Mouse (Mus musculus) embryonic facial prominence, embryonic 12.5 days (tissue): ENCODE measurements at regions not wholly inside any gene's neighbourhood (a gene's known extent, or its start where the extent isn't known, plus 50 kb on each side); places are given as distances from the start of the nearest gene placed in this dataset.

ENCODE experiments used
- ATAC-seq: fragments of 200-750 bp; cut with Nextera tagmentation; 2 replicates; pipeline ENCODE4 v1.8.0; 2017; ENCODE audit not compliant: insufficient number of reproducible peaks, insufficient read depth, low FRiP score, low TSS enrichment
- H3K27ac ChIP-seq: fragments of 300-500 bp; sonication (generic); 2 replicates; pipeline ENCODE4 v1.5.1; 2016; ENCODE audit warnings: mild to moderate bottlenecking
- H3K27me3 ChIP-seq: fragments of 300-500 bp; sonication (generic); 2 replicates; pipeline ENCODE4 v1.6.1; 2016; ENCODE audit warnings: mild to moderate bottlenecking, moderate library complexity
- H3K36me3 ChIP-seq: fragments of 300-500 bp; sonication (generic); 2 replicates; pipeline ENCODE4 v1.6.1; 2016; ENCODE audit warnings: mild to moderate bottlenecking
- H3K4me1 ChIP-seq: fragments of 300-500 bp; sonication (generic); 2 replicates; pipeline ENCODE4 v1.6.1; 2016
- H3K4me2 ChIP-seq: fragments of 300-500 bp; sonication (generic); replicated peaks from 2 replicates; pipeline ENCODE4 v1.6.1; 2016; ENCODE audit warnings: mild to moderate bottlenecking, moderate library complexity
- H3K4me3 ChIP-seq: fragments of 300-500 bp; sonication (generic); 2 replicates; pipeline ENCODE4 v1.5.1; 2016; ENCODE audit warnings: mild to moderate bottlenecking
- H3K9ac ChIP-seq: fragments of 300-500 bp; sonication (generic); 2 replicates; pipeline ENCODE4 v1.6.1; 2016; ENCODE audit warnings: mild to moderate bottlenecking, moderate library complexity
- H3K9me3 ChIP-seq: fragments of 300-500 bp; sonication (generic); 2 replicates; pipeline ENCODE4 v1.6.1; 2016; ENCODE audit warnings: mild to moderate bottlenecking, moderate library complexity
- WGBS: fragments of 180-500 bp; shearing (Covaris S2); methylation state at CpG from one replicate; pipeline ENCODE4 v1.1.7; 2016; 5-methylcytosine and 5-hydroxymethylcytosine counted together

DNA sequence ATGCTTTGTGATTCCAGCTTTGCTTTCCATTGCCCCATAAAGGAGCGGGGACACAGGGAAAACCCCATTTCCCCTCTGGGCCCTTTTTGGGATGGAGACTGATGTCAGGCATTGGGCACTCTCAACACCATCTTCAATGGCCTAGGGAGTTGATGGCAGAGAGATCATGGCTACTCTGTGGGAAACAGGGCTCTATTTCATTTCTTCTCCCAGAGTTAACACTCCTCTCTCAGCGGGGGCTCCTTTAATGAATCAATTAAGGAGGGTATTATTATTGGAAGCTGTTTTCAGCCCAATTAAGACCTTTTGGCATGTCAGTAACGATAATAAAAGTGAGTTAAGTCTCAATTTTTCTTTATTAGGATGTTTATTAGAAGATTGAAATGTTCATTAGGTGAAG lies 250.4 kb downstream of the Sec16b start:
- H3K9ac ChIP-seq: no peak overlapping the region
- H3K4me1 ChIP-seq: no peaks in the 10 kb centered on the region
- H3K4me2 ChIP-seq: no peak overlapping the region
- ATAC-seq: no peak
- no peaks in the 10 kb centered on the region for H3K36me3 ChIP-seq
- no peaks in the 10 kb centered on the region for H3K27me3 ChIP-seq
- no peak overlapping the region for H3K4me3 ChIP-seq
- WGBS: 81% methylated on average over 3 of the region's 3 CpGs
- H3K27ac ChIP-seq: no peak overlapping the region
- no peaks in the 10 kb centered on the region for H3K9me3 ChIP-seq

DNA sequence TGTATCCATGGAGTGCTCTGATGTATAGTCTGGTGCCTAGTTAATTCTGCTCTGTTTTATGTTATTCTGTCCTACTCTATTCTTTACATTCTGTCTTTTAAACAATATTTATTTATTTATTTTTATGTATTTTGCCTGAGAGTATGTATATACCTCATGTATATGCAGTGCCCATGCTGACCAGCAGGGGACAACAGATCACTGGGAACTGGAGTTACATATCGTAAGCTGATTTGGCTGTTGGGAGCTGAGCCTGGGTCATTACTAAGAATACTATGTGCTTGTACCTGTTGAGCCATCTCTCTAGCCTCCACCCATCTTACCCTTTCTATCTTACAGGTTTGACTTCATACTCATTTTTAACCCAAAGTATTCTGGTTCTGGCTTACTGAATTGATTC lies 251.8 kb downstream of the Sec16b start:
- Histone ChIP-seq H3K9ac (no peak overlapping the region), H3K4me3 (no peak overlapping the region), H3K9me3 (no peaks in the 10 kb centered on the region), H3K4me1 (no peaks in the 10 kb centered on the region), H3K36me3 (no peaks in the 10 kb centered on the region), H3K27me3 (no peaks in the 10 kb centered on the region; the same call in 1 of the 2 replicates), H3K4me2 (no peak overlapping the region), H3K27ac (no peak overlapping the region)
- 89% methylated on average over 1 of the region's 1 CpGs for WGBS
- no peak for ATAC-seq

DNA sequence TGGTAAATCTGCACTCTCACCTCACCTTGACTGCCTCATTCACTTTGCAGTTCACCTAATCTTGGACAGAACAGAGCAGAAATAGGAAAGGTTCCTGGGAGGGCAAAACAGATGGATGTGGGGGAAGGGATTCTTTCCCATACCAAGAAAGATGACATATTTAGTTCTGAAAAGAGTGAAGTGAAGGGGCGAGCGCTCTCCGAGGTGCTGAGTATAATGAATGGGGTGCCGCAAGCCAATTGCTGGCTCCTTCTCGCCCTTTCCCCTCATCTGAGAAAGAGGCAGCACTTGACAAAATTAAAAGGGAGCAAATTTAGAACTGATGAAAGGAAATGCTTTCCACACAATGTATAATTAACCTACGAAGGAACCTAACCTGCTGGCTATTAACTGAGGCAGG lies 261.7 kb downstream of the Sec16b start:
- ATAC-seq: no peak
- Histone ChIP-seq H3K9me3 (no peaks in the 10 kb centered on the region), H3K4me2 (no peak overlapping the region), H3K27ac (no peak overlapping the region), H3K27me3 (no peaks in the 10 kb centered on the region), H3K9ac (no peak overlapping the region), H3K4me3 (no peak overlapping the region), H3K36me3 (no peaks in the 10 kb centered on the region), H3K4me1 (no peaks in the 10 kb centered on the region)
- WGBS: 32% methylated on average over 6 of the region's 6 CpGs

DNA sequence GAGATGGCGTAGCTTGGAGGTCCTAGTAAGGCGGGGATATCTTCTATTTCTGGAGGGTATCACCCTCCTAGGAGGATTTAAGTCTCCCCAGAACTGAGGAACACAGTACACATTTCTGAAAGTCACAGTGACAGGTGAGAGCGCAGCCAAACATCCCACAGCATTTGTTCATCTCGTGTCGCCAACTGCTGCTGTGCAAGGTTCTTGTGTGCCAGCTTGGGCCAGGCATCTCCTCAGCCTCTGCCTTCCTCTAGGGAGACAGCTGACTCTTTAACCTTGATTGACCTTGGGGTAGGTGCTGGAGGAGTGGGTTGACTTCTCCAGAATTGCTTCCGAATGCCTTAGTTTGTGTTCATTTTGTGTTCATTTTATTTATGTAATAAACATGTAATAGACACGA lies 291.2 kb downstream of the Sec16b start:
- no peak for ATAC-seq
- H3K4me2 ChIP-seq: no peak overlapping the region
- no peaks in the 10 kb centered on the region for H3K36me3 ChIP-seq
- no peaks in the 10 kb centered on the region for H3K27me3 ChIP-seq
- H3K9me3 ChIP-seq: no peaks in the 10 kb centered on the region
- WGBS: 92% methylated on average over 7 of the region's 7 CpGs
- no peak overlapping the region for H3K27ac ChIP-seq
- no peak overlapping the region for H3K9ac ChIP-seq
- no peak overlapping the region for H3K4me3 ChIP-seq
- no peaks in the 10 kb centered on the region for H3K4me1 ChIP-seq

DNA sequence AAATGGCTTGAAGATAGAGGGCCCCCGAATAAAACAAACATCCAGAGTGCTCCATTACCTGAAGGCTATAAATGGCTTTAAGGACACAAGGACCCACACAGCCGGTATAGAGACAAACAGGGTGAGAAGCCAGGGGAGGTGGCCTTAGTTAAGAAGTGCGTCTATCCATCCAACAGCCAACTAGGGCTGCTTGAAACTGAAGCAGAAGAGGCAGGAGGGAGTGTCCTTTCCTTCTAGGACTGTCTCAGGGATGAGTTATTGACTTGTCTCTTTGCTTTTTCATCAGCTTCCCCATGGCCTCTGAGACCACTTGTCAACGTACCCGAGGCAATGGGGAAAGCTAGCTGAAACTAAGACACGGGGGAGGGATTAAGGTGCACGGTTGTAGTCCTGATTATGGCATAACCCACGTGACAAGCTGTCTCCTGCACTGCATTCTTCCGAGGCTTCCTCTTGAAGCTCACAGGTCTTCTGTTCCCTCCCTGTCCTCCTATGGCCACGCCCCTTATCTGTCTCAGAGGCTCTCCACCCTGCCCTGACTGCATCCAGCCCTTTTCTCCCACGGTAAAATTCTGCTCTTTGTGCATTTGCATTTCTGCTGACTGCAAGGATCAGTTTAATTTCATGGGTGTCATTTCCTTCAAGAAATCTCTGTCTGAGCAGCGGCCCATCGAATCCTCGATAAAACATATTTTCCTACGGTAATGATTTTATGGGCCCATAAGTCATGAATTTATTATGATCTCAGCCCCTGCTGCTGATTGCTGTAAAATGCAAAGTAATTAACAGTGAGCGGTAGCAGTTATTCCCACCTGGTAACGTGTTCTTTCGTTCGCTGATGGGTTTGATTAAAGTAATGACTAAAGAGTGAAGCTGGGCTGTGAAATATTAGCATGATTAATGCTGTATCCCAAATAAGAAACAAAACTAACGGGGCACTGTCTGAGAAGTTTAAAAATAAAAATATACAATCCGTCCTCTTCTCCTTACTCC lies 292.3 kb downstream of the Sec16b start:
- Histone ChIP-seq H3K27me3 (no peaks in the 10 kb centered on the region), H3K9ac (no peak overlapping the region), H3K4me2 (no peak overlapping the region), H3K27ac (no peak overlapping the region), H3K4me1 (no peaks in the 10 kb centered on the region), H3K36me3 (no peaks in the 10 kb centered on the region), H3K4me3 (no peak overlapping the region), H3K9me3 (no peaks in the 10 kb centered on the region)
- 68% methylated on average over 21 of the region's 21 CpGs for WGBS
- ATAC-seq: 0 out of 2 replicates have a peak, but pooled peaks have one; percentile 47

DNA sequence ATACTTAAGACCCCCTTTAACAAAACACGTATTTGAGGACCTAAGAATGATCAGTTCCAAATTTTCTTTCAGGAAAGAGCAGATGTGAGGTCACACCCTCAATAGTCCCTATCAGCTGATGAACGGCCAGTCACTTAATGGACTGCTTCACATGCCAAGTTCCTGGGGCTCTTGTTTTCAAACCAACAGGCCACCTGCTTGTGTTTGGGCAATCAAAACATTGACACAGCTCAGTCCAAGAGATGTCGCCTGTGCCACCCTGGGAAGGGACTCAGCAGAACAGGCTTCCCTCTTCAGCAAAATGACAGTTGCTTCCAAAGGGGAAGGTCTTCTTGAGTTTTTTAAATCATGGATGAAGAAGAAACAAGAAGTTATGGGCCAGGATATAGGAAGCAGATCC lies 294.6 kb downstream of the Sec16b start:
- no peak for ATAC-seq
- Histone ChIP-seq H3K36me3 (no peaks in the 10 kb centered on the region), H3K9ac (no peak overlapping the region), H3K27me3 (no peaks in the 10 kb centered on the region), H3K4me2 (no peak overlapping the region), H3K9me3 (no peaks in the 10 kb centered on the region), H3K4me1 (no peaks in the 10 kb centered on the region), H3K4me3 (no peak overlapping the region), H3K27ac (no peak overlapping the region)
- 78% methylated on average over 3 of the region's 3 CpGs for WGBS

DNA sequence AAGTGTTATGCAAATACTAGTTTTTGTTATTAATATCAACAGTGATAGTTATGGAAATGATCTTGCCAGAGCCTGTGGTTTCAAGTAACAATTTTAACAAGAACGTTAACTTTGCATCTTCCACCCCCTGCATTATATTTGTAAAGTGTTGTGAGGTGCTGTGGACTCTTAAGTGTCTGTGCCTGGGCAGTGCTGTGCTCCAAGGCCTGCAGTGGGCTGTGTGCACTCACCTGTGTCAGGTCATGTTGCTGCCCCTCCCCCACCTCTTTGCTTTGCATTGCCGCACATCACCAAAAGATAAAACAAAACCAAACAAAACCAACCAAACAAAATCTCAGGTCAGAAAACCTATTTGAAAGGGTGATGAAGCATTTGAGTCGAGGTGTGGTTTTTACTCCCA lies 297.7 kb downstream of the Sec16b start:
- H3K27ac ChIP-seq: no peak overlapping the region
- H3K9me3 ChIP-seq: no peaks in the 10 kb centered on the region
- H3K4me2 ChIP-seq: no peak overlapping the region
- H3K4me1 ChIP-seq: no peaks in the 10 kb centered on the region
- H3K36me3 ChIP-seq: no peaks in the 10 kb centered on the region
- no peak for ATAC-seq
- no peak overlapping the region for H3K4me3 ChIP-seq
- H3K27me3 ChIP-seq: no peaks in the 10 kb centered on the region
- no peak overlapping the region for H3K9ac ChIP-seq
- 87% methylated on average over 3 of the region's 3 CpGs for WGBS

DNA sequence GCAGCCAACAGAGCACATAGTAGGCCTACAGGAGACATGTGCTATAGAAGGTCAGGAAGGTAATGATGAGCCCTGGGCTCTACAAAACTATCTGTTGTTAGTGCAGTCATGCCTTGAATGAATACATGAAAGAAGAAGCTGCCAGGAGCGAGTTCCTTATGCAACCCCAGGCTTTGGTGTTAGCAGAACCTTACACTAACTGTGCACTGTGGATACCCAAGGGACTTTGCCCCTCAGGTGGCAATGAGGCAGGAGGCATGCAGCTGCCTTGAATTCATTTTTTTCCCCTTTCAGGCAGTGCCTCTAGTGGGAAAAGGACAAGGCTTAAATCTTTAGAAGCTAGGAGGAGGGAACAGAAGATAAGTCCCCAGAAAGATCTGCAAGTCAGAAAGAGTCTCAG lies 299.8 kb downstream of the Sec16b start:
- no peak for ATAC-seq
- Histone ChIP-seq H3K4me1 (no peaks in the 10 kb centered on the region), H3K36me3 (no peaks in the 10 kb centered on the region), H3K27me3 (no peaks in the 10 kb centered on the region), H3K9me3 (no peaks in the 10 kb centered on the region), H3K27ac (no peak overlapping the region), H3K4me3 (no peak overlapping the region), H3K4me2 (no peak overlapping the region), H3K9ac (no peak overlapping the region)
- WGBS: 86% methylated on average over 1 of the region's 1 CpGs

DNA sequence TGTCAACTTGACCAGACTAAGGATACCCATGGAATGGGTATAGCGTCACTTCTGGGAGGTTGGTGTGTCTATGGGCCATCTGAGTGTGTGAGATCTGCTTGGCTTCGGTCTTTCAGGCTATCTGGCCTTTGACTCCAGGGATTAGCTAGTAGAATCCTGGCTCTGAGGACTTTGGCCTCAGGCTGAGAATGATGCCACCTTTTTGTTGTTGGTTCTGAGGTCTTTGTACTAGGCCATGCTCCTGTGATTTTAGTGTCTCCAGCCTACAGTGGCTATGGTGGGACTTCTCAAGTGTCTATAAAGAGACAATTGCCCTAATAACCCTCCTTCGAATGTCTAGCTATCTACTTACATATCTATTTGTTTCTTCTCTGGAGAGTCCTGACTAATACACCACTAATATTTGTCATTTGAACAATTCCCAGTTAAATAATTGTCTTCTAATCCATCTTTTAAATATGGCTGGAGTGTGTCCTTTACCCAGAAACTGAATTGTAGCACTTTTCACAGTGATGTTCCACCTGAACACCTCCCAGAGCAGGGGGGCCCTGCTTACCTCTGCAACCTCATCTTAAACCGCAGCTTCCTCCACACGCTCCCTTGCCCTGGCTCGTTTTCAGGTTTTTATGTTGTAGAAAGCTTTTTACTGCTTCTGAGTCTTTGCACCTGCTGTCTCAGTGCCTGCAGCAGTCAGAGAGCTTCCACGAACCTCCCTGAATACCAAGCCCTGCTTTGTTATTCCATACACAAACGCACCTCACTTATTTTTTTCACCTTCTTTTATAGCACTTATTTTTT lies 303.3 kb downstream of the Sec16b start:
- Histone ChIP-seq H3K4me3 (no peak overlapping the region), H3K4me2 (no peak overlapping the region), H3K9me3 (no peaks in the 10 kb centered on the region), H3K36me3 (no peaks in the 10 kb centered on the region), H3K27me3 (no peaks in the 10 kb centered on the region), H3K9ac (no peak overlapping the region), H3K4me1 (no peaks in the 10 kb centered on the region), H3K27ac (no peak overlapping the region)
- 75% methylated on average over 8 of the region's 8 CpGs for WGBS
- no peak for ATAC-seq

DNA sequence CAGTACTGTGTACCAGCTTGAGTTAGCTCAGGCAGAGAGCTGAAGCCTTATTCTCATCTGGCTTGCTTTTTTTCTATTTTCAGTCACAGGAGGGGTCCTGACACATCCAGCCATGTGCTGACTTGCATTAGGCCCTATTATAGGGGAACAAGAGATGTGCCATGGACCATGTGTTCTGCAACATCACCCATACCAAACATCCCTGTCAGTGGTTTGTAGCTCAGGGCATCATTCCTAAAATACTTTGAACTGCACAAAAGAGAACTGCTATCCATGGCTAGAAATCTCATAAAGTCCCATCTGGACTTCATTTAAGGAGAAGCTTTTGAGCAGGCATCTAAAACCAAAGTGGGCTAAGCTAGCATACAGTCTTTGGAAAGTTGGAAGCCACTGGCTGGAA lies 304.1 kb downstream of the Sec16b start:
- Histone ChIP-seq H3K4me3 (no peak overlapping the region), H3K27me3 (no peaks in the 10 kb centered on the region), H3K4me1 (no peaks in the 10 kb centered on the region), H3K27ac (no peak overlapping the region), H3K9me3 (no peaks in the 10 kb centered on the region), H3K36me3 (no peaks in the 10 kb centered on the region), H3K9ac (no peak overlapping the region), H3K4me2 (no peak overlapping the region)
- ATAC-seq: no peak

DNA sequence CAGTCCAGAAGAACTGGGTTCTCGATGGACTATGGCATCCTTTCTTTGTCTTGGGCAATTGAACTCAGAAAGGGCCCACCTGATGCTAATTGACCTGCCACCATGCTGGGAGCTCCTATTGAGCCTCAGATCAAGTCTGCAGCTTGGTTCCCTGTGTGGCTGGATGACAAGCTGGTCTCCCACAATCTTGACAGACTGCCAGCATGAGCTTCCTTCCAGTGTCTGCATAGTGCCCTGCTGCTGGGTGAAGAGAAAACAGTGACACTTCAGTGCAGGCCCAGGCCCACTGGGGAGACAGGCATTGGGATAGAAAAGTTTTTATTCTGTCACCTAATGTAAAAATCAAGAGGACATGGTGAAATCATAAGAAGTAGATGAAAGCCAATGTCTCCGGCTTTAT lies 321.4 kb downstream of the Sec16b start:
- no peak overlapping the region for H3K9ac ChIP-seq
- no peak for ATAC-seq
- no peaks in the 10 kb centered on the region for H3K4me1 ChIP-seq
- H3K27ac ChIP-seq: no peak overlapping the region
- H3K27me3 ChIP-seq: no peaks in the 10 kb centered on the region
- H3K36me3 ChIP-seq: no peaks in the 10 kb centered on the region
- 50% methylated on average over 2 of the region's 2 CpGs for WGBS
- no peaks in the 10 kb centered on the region for H3K9me3 ChIP-seq
- H3K4me3 ChIP-seq: no peak overlapping the region
- H3K4me2 ChIP-seq: no peak overlapping the region

DNA sequence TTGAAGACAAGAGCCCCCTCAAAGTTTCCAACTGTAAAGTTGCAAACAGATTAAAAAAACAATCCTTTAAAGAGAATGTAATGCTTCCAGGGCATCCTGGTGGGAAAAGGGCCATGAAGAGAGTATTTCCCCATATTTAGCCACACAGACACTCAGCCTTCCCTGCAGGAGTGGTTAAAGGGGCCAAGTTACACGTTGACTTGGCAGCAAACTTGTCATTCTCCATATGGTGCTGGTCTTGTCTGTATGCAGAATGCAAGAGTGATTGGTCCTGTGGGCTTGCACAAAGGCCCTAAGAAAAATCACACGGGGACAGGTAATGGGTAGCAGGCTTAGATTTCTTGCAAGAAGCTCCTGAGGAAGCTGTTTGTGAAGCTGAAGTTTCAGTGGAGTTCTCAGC lies 325.0 kb downstream of the Sec16b start:
- H3K9ac ChIP-seq: no peak overlapping the region

More for the DNA sequence above, 325.0 kb downstream of the Sec16b start:
- WGBS: 41% methylated on average over 2 of the region's 2 CpGs
- no peak overlapping the region for H3K4me3 ChIP-seq
- no peaks in the 10 kb centered on the region for H3K4me1 ChIP-seq
- no peaks in the 10 kb centered on the region for H3K36me3 ChIP-seq
- H3K9me3 ChIP-seq: no peaks in the 10 kb centered on the region
- H3K4me2 ChIP-seq: no peak overlapping the region
- no peaks in the 10 kb centered on the region for H3K27me3 ChIP-seq
- no peak overlapping the region for H3K27ac ChIP-seq
- no peak for ATAC-seq
